Mouse (Mus musculus): Measurements from ENCODE around the gene Atmin. TPM values are rescaled to one million over a fixed set of nuclear protein-coding genes. Genes with fewer than 3 reads are reported as not detected.
A peak's percentile ranks its signal among the peaks of the same experiment; 100 is the strongest.

Gene Atmin
- polyA plus RNA-seq, 1 experiment from 2014 or later = 10.9 TPM

- no peaks in the 10 kb centered on the region for H3K36me3 ChIP-seq (ENCODE audit: control insufficient read depth, insufficient read depth, low read length)
- WGBS = 13% methylated on average over 4 of the region's 4 CpGs
- ATAC-seq (ENCODE audit: insufficient number of reproducible peaks, insufficient read depth, low FRiP score, low read depth) = no peak
- H3K27me3 ChIP-seq (ENCODE audit: control insufficient read depth, insufficient read depth, low read length) = no peaks in the 10 kb centered on the region
- no peak overlapping the region for H3K27ac ChIP-seq (ENCODE audit: low read length)
- peak overlapping the region; percentile 99 for H3K4me3 ChIP-seq (ENCODE audit: low read depth, low read length)
- peak overlapping the region; percentile 94 for H3K4me2 ChIP-seq (replicated peaks; ENCODE audit: low read depth, low read length)
- no peaks in the 10 kb centered on the region for H3K9me3 ChIP-seq (ENCODE audit: control insufficient read depth, low read depth, low read length)
- H3K4me1 ChIP-seq (ENCODE audit: control insufficient read depth, insufficient read depth, low read length) = peaks cover 14% of the 10 kb centered on the region; the same call in 1 of the 2 replicates
- 0 out of 2 replicates have a peak overlapping the region, but pooled peaks have one; percentile 84 for H3K9ac ChIP-seq (replicated peaks; ENCODE audit: low read depth, low read length)
Measured at GRCm38 (mm10) chr8:116944385-116944696, 1.1 kb downstream of the Atmin start.

- 79% methylated on average over 9 of the region's 9 CpGs for WGBS
- no peak overlapping the region for H3K27ac ChIP-seq (ENCODE audit: low read length)
- ATAC-seq (ENCODE audit: insufficient number of reproducible peaks, insufficient read depth, low FRiP score, low read depth) = no peak
- no peaks in the 10 kb centered on the region for H3K27me3 ChIP-seq (ENCODE audit: control insufficient read depth, insufficient read depth, low read length)
- no peaks in the 10 kb centered on the region for H3K9me3 ChIP-seq (ENCODE audit: control insufficient read depth, low read depth, low read length)
- H3K4me1 ChIP-seq (ENCODE audit: control insufficient read depth, insufficient read depth, low read length) = peaks cover 14% of the 10 kb centered on the region; the same call in 1 of the 2 replicates
- no peak overlapping the region for H3K4me3 ChIP-seq (ENCODE audit: low read depth, low read length)
- no peaks in the 10 kb centered on the region for H3K36me3 ChIP-seq (ENCODE audit: control insufficient read depth, insufficient read depth, low read length)
- H3K4me2 ChIP-seq (replicated peaks; ENCODE audit: low read depth, low read length) = no peak overlapping the region; the same call in 1 of the 2 replicates
- no peak overlapping the region for H3K9ac ChIP-seq (replicated peaks; ENCODE audit: low read depth, low read length)
Measured at GRCm38 (mm10) chr8:116945169-116945910, 2.1 kb downstream of the Atmin start.

GRCm38 (mm10) chr8:116946268-116946838 lies 3.2 kb downstream of the Atmin start:
- no peak for ATAC-seq (ENCODE audit: insufficient number of reproducible peaks, insufficient read depth, low FRiP score, low read depth)
- Histone ChIP-seq H3K9me3 (ENCODE audit: control insufficient read depth, low read depth, low read length) (no peaks in the 10 kb centered on the region), H3K4me1 (ENCODE audit: control insufficient read depth, insufficient read depth, low read length) (peaks cover 14% of the 10 kb centered on the region; the same call in 1 of the 2 replicates), H3K4me2 (replicated peaks; ENCODE audit: low read depth, low read length) (0 out of 2 replicates have a peak overlapping the region, but pooled peaks have one; percentile 5), H3K9ac (replicated peaks; ENCODE audit: low read depth, low read length) (no peak overlapping the region), H3K36me3 (ENCODE audit: control insufficient read depth, insufficient read depth, low read length) (no peaks in the 10 kb centered on the region), H3K4me3 (ENCODE audit: low read depth, low read length) (no peak overlapping the region), H3K27ac (ENCODE audit: low read length) (no peak overlapping the region), H3K27me3 (ENCODE audit: control insufficient read depth, insufficient read depth, low read length) (no peaks in the 10 kb centered on the region)
- 71% methylated on average over 21 of the region's 21 CpGs for WGBS

GRCm38 (mm10) chr8:116946851-116947250 lies 3.7 kb downstream of the Atmin start:
- 86% methylated on average over 6 of the region's 6 CpGs for WGBS
- Histone ChIP-seq H3K4me2 (replicated peaks; ENCODE audit: low read depth, low read length) (no peak overlapping the region), H3K27me3 (ENCODE audit: control insufficient read depth, insufficient read depth, low read length) (no peaks in the 10 kb centered on the region), H3K4me3 (ENCODE audit: low read depth, low read length) (no peak overlapping the region), H3K36me3 (ENCODE audit: control insufficient read depth, insufficient read depth, low read length) (no peaks in the 10 kb centered on the region), H3K9me3 (ENCODE audit: control insufficient read depth, low read depth, low read length) (no peaks in the 10 kb centered on the region), H3K27ac (ENCODE audit: low read length) (no peak overlapping the region), H3K9ac (replicated peaks; ENCODE audit: low read depth, low read length) (no peak overlapping the region), H3K4me1 (ENCODE audit: control insufficient read depth, insufficient read depth, low read length) (peaks cover 14% of the 10 kb centered on the region; the same call in 1 of the 2 replicates)
- no peak for ATAC-seq (ENCODE audit: insufficient number of reproducible peaks, insufficient read depth, low FRiP score, low read depth)

GRCm38 (mm10) chr8:116947589-116947988 lies 4.4 kb downstream of the Atmin start:
- H3K4me3 ChIP-seq (ENCODE audit: low read depth, low read length) = no peak overlapping the region
- H3K9ac ChIP-seq (replicated peaks; ENCODE audit: low read depth, low read length) = no peak overlapping the region
- H3K36me3 ChIP-seq (ENCODE audit: control insufficient read depth, insufficient read depth, low read length) = no peaks in the 10 kb centered on the region
- H3K9me3 ChIP-seq (ENCODE audit: control insufficient read depth, low read depth, low read length) = no peaks in the 10 kb centered on the region
- no peak overlapping the region for H3K27ac ChIP-seq (ENCODE audit: low read length)
- ATAC-seq (ENCODE audit: insufficient number of reproducible peaks, insufficient read depth, low FRiP score, low read depth) = no peak
- 90% methylated on average over 7 of the region's 7 CpGs for WGBS
- H3K27me3 ChIP-seq (ENCODE audit: control insufficient read depth, insufficient read depth, low read length) = no peaks in the 10 kb centered on the region
- no peak overlapping the region for H3K4me2 ChIP-seq (replicated peaks; ENCODE audit: low read depth, low read length)
- H3K4me1 ChIP-seq (ENCODE audit: control insufficient read depth, insufficient read depth, low read length) = peaks cover 14% of the 10 kb centered on the region; the same call in 1 of the 2 replicates

DNA sequence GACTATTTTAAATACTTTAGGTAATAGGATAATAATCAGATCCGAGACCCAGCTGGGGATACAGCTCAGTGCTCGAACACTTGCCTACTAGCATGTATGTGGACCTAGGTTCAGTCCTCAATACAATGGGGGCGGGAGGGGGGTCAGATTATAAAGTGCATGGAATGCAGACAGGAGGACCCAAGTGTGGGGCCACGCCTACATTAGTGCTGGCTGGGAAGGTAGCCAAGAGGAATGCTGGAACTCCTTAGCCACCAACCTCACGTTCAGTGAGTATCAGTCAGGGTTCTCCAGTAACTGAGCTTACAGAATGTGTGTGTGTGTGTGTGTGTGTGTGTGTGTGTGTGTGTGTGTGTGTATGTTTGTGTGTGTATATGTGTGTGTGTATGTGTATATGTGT lies 8.2 kb downstream of the Atmin start:
- H3K27me3 ChIP-seq (ENCODE audit: control insufficient read depth, insufficient read depth, low read length) = no peaks in the 10 kb centered on the region
- ATAC-seq (ENCODE audit: insufficient number of reproducible peaks, insufficient read depth, low FRiP score, low read depth) = 0 out of 2 replicates have a peak, but pooled peaks have one; percentile 53
- 60% methylated on average over 5 of the region's 5 CpGs for WGBS
- no peak overlapping the region for H3K9ac ChIP-seq (replicated peaks; ENCODE audit: low read depth, low read length)
- no peaks in the 10 kb centered on the region for H3K9me3 ChIP-seq (ENCODE audit: control insufficient read depth, low read depth, low read length)
- no peak overlapping the region for H3K4me3 ChIP-seq (ENCODE audit: low read depth, low read length)
- no peak overlapping the region for H3K4me2 ChIP-seq (replicated peaks; ENCODE audit: low read depth, low read length)
- H3K4me1 ChIP-seq (ENCODE audit: control insufficient read depth, insufficient read depth, low read length) = peaks cover 2% of the 10 kb centered on the region; the same call in 1 of the 2 replicates
- H3K36me3 ChIP-seq (ENCODE audit: control insufficient read depth, insufficient read depth, low read length) = peaks cover 24% of the 10 kb centered on the region
- no peak overlapping the region for H3K27ac ChIP-seq (ENCODE audit: low read length)

DNA sequence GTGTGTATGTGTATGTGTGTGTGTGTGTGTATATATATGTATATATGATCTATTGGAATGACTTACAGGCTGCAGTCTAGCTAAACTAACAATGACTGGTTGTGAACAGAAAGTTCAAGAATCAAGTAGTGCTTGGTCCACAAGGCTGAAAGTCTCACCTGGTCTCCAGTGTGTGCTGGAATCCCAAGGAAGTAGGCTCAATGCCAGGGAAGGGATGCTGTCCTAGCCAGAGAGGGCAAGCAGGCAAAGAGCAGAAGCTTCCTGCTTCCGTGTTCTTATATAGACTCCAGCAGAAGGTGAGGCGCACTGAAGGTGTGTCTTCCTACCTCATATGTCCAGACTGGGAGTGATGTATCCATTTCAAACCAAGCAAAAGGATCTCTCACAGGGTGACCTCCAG lies 8.6 kb downstream of the Atmin start:
- no peak overlapping the region for H3K27ac ChIP-seq (ENCODE audit: low read length)
- no peaks in the 10 kb centered on the region for H3K4me1 ChIP-seq (ENCODE audit: control insufficient read depth, insufficient read depth, low read length)
- H3K36me3 ChIP-seq (ENCODE audit: control insufficient read depth, insufficient read depth, low read length) = peaks cover 29% of the 10 kb centered on the region
- H3K27me3 ChIP-seq (ENCODE audit: control insufficient read depth, insufficient read depth, low read length) = no peaks in the 10 kb centered on the region
- no peak overlapping the region for H3K9ac ChIP-seq (replicated peaks; ENCODE audit: low read depth, low read length)
- no peak for ATAC-seq (ENCODE audit: insufficient number of reproducible peaks, insufficient read depth, low FRiP score, low read depth)
- H3K4me3 ChIP-seq (ENCODE audit: low read depth, low read length) = no peak overlapping the region
- H3K4me2 ChIP-seq (replicated peaks; ENCODE audit: low read depth, low read length) = no peak overlapping the region
- 95% methylated on average over 2 of the region's 2 CpGs for WGBS
- no peaks in the 10 kb centered on the region for H3K9me3 ChIP-seq (ENCODE audit: control insufficient read depth, low read depth, low read length)

GRCm38 (mm10) chr8:116952428-116952827 lies 9.2 kb downstream of the Atmin start:
- Histone ChIP-seq H3K4me1 (ENCODE audit: control insufficient read depth, insufficient read depth, low read length) (no peaks in the 10 kb centered on the region), H3K27ac (ENCODE audit: low read length) (no peak overlapping the region), H3K4me3 (ENCODE audit: low read depth, low read length) (no peak overlapping the region), H3K4me2 (replicated peaks; ENCODE audit: low read depth, low read length) (no peak overlapping the region), H3K9ac (replicated peaks; ENCODE audit: low read depth, low read length) (no peak overlapping the region), H3K27me3 (ENCODE audit: control insufficient read depth, insufficient read depth, low read length) (no peaks in the 10 kb centered on the region), H3K36me3 (ENCODE audit: control insufficient read depth, insufficient read depth, low read length) (peaks cover 32% of the 10 kb centered on the region), H3K9me3 (ENCODE audit: control insufficient read depth, low read depth, low read length) (no peaks in the 10 kb centered on the region)
- ATAC-seq (ENCODE audit: insufficient number of reproducible peaks, insufficient read depth, low FRiP score, low read depth) = no peak
- WGBS = 87% methylated on average over 8 of the region's 8 CpGs
